Mouse (Mus musculus): ENCODE data around the gene Nutm1.
A peak's percentile ranks its signal among the peaks of the same experiment; 100 is the strongest.

Nutm1 gene

DNA sequence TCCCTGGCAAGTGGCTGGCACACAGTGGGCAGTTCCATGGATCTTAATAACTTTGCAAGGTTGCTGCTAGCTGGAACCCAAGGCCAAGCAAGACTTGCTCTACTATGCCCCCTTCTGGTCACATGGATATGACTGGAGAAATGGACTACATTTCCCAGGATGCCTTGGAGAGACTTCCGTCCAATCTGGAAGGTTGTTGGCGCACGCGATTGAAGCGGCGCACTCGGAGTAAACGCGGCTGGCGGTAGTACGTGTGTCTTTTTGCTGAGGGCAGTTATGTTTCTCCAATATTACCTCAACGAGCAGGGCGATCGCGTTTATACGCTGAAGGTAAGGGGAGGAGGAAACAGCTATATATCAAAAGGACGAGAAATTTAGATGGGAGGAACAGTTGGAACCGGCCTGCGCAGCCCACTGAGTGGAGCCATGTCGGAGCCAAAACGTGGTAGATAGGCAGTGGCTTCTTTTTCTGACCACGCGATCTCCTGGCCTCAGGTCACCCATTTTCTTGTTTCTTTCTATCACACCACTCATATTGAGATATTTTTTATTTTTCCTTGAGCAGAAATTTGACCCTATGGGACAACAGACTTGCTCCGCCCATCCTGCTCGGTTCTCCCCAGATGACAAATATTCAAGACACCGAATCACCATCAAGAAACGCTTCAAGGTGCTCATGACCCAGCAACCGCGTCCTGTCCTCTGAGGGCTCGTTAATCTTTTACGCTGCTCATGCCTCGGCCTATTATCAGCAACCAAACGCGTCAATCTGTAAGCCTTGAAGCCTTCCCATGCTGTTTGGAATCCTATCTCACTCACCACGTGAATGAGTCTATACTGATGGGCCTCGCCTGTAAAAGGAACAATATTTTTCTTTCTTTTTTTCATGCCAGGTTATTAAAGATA, 2.9 kb upstream of the Nutm1 start, which contains the start of gene Nop10:
Gene Nop10, plus strand, starts transcription at position 179 of the 906 bp plus-strand sequence.
- peak; percentile 68 to 71 for DNase-seq (ENCODE audit: low spot score in 2 of 2)

DNA sequence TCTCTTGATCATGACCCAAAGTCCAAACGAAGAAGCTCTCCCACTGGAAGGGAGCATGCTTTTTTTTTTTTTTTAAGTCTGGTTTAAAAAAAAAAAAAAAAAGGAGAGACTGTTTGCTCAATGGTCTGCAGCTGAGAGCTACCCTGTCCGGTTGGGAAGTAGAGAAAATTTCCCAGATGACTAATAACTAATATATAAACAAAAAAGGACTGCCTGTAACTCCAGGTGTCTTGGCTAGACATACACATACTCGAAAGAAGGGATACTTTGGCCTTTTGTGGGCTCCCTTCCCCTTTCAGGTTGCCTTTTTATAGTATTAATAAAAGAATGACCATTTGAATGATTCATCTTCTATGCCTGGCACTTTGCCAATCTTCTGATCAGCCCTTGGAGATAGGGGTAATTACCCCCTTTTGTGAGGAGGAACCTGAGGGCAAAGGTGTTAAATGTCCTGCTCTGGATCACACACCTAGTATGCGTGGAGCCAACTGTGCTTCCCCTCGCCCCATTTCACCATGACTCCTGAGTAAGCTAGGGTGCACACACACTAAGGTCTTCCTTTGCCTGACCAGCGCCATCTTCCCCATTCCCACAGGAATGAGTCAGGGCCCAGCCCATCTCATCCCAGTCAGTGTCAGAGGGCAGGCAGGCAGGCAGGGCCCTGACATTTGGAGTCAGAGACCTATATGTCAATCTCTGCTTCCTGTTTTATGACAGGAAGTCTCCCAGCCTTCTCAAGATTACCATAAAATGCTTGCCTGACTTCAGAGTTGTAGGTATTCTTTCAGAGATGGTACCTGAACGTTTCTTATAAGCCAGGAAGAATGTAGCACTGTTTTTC, 4.2 kb downstream of the Nutm1 start:
- no peak for DNase-seq (ENCODE audit: low spot score in 2 of 2)

DNA sequence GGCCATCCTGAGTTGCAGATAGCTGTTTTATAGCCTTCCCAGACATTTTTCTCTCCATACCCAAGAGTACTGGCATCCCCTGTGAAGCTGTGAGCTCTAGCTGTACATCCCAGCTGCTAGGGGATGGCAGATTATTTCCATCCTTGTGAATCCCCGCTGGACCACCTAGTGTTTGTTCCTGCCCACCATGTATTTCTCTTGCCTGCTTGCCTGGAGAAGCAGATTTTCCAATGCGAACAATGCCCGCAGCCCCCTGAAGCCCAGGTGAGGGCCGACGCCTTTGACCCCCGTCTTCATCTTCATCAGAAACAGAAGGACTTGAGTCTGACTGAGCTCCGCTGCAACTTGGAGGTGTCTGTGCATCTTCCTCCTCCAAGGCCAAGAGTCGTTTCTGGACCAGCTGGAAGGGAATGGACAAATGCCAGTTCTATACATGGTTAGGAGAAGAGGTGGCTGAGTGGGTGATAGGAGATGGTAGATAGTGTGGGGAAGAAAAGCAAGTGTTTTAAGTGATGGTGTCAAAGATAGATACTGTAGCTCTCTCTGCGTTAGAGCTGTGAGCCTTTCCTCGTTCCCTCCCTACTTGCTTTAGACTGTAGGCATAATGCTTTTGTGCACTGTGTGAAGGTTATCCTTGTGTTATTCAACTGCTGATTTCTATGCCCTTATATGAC, 9.2 kb downstream of the Nutm1 start:
- DNase-seq (ENCODE audit: low spot score in 2 of 2), result no peak

DNA sequence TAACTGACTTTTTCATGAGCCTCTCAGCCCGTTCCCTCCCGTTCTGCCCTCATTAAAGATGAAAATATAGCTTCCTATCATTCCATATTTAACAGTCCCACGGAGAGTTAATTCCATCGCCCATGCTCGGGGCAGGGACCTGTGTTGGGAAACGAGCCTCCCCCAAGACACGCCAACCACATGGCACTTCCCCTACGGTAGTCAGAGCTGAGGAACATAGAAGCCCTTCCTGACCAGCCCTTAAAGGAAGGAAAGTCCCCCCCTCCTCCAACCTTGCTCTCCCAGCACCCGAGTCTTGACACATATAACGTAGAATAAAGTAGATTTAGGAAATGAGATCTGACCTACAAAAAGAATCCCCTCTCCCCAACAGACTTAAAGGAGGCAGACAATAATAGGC, 11.8 kb downstream of the Nutm1 start:
- DNase-seq (ENCODE audit: low spot score in 2 of 2), result no peak

DNA sequence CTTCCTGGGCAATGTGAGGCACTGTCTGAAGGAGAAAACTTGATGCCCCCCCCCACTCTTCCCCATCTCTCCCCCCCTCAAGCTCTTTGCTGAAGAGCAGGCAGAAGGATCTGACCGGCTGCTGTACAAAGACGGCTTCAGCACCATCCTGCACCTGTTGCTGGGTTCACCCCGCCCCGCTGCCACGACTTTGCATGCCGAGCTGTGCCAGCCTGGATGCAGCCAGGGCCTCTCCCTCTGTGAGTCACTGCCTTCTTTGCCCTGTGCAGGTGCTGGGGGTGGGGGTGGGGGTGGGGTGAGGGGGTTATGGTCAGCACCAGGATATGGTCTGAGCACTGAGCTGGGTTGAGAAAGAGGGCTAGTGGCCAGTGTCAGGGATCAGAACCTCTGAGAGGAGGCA, 12.9 kb downstream of the Nutm1 start:
- no peak for DNase-seq (ENCODE audit: low spot score in 2 of 2)

DNA sequence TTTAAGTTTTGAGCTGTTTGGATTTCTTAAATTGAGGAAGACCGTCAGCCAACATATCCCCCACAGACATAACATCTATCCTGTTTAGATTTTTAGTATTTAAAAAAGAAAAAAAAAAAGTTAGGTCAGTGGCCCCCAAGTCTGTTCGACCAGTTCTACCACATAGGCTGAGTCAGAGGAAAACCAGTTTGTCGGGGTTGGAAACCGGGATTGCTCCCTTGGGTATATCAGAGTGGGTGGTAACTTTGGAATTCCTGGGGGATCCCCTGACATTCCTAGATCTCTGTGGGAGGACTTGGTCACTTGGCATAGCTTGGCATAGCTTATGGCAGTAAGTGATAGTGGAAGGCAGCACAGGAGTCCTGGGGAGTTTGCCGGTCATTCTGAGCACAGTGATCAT, 13.8 kb downstream of the Nutm1 start:
- no peak for DNase-seq (ENCODE audit: low spot score in 2 of 2)

DNA sequence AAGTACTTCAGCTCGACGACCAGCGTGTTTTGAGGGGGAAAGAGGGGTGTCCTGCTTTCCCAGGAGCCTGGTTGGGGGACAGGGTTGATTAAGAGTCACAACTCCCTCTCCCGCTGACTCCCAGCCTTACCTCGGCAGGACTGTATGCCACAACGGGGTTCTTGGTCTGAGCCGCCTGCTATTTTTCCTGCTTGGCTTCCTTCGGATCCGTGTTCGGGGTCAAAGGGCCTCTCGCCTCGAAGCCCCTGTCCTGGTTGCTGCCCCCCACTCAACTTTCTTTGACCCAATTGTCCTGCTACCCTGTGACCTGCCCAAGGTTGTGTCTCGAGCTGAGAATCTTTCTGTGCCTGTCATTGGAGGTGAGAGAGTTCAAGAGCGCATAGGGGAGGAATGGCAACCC, 17.3 kb downstream of the Nutm1 start:
- DNase-seq (ENCODE audit: low spot score in 2 of 2), result no peak

DNA sequence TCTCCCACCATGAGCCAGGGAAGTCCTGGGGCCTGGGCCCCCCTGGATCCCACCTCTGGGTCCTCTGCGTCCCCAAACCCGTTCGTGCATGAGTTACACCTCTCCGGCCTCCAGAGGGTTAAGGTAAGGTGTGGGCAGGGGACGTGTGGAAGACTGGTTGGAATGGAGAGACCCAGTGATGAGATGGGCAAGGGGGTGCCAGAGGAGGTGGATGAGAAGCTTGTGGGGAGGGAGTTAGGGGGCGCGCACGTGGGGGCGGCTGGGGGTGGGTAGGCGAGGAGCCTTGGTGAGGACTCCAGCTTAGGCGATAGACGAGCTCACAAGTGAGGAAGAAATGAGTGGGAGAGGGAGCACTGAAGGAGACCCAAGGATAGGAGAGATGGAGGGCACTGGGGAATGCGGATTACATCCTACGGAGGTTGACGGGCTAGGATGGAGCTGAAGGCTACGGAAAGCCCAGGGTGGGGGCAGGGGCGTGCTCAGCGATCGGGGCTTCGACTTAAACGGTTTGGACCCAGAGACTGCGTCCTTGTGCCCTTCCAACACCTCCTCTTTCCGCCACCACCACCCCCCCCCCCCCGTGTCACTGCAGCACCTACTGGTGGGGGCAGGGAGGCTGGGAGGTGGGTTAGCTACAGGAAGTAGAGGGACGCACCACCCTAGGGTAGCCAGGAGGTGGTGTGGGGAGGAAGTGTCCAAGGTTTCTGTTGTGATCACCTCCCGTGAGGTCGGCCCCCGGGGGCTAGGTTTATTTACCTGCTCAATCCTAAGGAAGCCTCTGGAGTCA, 19.0 kb downstream of the Nutm1 start:
- DNase-seq (ENCODE audit: low spot score in 2 of 2), result no peak

DNA sequence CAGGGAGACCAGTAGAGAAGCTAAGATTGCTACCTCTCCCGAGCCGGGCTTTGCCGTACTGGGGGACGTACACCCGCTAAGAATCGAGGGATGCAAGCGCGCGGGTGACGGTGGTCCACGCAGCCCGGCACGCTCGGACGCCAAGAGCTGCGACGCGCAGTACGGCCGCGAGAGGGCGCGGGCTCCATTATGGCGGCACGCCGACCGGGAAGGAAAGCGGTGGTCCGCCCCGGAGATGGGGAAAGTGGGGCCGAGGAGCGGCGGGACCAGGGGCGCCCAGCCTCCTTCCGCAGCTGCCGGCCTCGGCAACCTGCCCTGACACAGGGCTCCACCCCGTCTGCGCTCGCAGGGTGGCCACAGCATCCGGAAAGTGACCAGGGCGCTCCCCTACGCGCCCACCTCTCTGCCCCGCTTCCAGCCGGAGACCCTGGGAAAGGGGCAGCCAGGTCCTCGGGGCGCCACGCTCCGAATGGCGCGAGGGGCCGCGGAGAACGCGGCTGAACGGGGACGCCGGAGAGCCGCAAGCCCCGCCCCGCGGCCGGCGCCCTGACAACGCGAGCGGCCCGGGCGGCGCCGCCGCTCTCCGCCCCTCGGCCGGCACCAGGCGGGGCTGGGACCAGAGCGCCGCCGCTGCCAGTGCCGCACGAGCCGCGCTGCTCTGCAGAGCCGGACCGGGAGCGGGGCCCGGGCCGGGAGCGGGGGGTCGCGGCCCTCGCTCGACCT, 19.7 kb downstream of the Nutm1 start, which contains the start of gene Lpcat4:
Gene Lpcat4, plus strand, starts transcription at position 257 of the 723 bp plus-strand sequence.
- peak; percentile 84 to 93 for DNase-seq (ENCODE audit: low spot score in 2 of 2)

DNA sequence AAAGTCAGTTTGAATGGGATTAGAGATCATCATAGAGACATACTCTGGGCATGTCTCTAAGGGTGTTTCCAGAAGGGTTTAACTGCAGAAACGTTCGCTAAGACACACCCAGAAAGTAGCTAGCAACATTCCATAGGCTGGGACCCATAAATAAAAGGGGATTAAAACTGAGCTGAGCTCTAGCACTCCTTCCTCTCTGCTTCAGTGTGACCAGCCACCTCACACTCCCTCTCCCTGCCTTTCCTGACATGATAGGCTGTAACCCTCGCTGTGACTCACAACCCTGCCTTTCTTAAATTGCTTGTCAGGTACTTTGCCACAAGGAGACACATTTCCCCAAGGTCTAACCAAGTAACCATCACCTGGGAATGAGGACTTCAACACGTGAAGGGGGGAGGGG, 21.1 kb downstream of the Nutm1 start:
- no peak for DNase-seq (ENCODE audit: low spot score in 2 of 2)

DNA sequence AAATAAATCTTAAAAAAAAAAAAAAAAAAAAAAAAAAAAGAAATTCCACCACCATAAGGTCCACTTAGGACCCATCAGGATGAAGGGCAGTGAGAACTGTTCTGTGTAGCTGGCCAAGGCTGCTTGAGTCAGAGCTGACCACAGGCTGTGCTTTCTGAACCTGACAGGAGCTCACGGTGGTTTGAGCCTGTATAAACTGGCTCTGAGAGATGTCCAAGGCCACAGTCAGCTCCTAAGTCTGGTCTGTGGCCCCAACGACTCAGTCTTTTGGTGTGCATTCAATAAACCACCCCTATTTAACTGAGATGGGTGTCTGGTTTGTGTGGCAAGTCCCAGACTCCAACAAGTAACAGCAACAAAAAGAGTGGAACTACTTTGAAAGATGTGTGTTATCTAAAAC, 22.5 kb downstream of the Nutm1 start:
- DNase-seq (ENCODE audit: low spot score in 2 of 2), result no peak

DNA sequence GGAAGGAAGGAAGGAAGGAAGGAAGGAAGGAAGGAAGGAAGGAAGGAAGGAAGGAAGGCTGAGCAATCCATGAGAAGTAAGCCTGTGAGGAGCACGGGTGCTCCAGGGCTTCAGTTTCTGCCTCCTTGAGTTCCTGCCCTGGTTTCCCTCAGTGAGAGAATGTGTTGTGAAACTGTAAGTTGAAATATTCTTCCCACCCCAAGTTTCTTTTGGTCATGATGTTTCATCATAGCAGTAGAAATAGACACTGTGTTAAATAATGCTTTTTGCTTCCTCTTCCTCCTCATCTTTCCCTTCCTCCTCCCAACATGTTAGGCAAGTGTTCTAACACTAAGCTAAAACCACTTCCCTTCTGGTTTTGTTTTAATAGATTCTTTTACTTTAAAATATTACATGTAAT, 26.5 kb downstream of the Nutm1 start:
- no peak for DNase-seq (ENCODE audit: low spot score in 2 of 2)

DNA sequence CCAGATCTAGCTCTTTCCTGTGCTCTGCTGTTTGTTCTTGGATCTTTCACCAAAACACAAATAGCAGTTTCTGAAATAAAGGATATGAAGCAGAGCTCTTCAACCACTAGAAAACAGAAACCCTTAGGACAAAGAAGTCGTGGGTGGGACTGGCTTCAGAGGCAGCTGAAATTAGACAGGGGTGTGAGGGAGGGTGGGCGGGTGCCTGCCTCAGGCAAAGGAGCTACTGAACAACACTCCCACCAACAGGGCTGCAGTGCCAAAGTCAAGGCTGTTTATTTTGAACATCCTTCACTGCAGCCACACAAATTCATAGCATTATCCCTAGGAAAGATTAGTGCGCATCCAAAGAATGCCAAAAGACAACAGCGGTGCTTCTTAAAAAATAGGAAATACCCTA, 34.7 kb downstream of the Nutm1 start:
- no peak for DNase-seq (ENCODE audit: low spot score in 2 of 2)

DNA sequence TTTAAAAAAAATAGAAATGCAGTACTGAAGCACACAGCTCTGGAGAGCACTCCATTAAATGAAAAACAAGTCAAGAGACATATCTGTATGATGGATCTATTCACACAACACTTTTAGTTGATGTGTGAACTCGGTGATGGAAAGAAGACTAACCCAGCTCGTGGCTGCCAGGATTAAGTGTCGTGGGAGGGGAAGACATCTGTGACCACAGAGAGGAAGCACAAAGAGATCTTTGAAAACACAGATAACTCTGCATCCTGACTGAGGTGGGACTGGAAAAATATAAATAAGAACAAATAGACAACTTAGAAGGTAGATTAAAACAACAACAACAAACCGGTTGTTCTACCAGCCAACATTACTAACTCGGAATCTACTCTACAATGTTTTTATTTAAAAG, 36.5 kb downstream of the Nutm1 start:
- no peak for DNase-seq (ENCODE audit: low spot score in 2 of 2)

DNA sequence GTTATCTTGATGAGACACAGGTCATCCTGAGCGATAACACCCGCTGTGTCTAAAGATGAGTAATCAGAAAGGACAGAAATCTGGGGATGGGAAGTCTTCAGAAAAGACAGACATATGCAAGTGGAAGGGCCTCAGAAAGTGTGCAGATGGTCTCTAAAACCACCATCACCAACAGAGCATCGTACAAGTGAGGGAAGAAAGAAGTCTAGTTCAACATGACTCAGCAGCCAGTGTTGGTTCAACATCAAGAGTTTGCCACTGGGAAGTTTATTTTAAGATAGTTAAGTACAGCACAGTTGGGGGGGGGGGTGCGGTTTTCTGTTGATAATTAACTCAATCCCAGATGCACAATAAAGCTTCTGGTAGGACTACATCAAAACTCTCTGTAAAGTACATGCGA, 38.2 kb downstream of the Nutm1 start:
- no peak for DNase-seq (ENCODE audit: low spot score in 2 of 2)

DNA sequence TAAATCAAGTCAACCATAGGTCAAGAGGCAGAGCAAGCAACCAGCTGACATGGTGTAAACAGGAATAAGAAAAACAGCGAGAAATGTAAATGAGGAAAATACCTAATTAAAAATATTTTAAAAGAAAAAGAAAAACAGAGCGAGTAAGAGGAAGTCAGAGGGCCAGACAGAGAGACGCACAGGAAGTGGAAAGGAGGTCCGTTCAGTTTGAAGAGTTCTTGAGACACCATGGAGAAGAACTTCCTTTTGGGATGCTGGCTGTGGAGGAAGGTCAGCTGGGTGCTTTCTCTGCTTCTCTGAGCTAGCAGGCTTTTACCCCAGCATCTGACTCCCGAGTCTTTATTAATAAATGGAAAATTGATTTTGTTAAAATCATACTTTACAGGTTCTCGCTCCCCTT, 41.5 kb downstream of the Nutm1 start:
- DNase-seq (ENCODE audit: low spot score in 2 of 2), result no peak

DNA sequence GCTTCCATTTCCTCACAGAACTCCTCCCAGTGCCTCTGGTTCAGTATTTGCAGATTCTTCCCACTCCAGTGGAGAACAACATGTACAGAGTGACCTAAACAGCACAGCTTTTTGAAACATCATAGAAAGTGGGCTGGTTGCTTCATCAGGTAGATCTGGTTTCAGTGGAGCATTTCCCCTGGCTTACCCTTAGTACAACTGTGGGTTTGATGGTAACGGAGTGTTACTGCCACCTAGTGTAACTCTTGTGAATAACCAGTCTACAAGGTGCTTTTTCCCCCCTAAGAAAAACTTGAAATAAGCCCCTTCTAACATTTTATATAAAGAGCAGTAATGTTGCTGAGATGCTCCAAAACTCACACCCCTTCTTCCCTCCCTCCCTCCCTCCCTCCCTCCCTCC, 43.1 kb downstream of the Nutm1 start:
- DNase-seq (ENCODE audit: low spot score in 2 of 2), result no peak

DNA sequence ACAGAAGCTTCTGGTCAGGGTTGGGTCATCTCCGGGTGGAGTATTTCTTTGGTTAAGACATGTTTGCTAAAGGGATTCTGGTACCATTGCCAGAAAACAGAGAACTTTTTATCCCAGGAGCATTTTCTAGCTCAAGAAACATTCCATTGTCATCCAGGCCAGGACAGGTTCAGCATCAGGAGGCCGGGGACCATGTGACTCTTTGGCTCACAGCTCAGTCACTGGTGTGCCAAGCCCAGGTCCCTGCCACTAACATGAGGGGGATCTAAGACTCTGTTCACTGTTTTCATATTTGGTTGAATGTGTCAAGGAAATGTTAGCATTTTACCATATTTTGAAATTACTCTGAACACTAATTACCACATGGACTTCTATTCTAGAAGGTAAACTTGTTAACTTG, 48.4 kb downstream of the Nutm1 start:
- DNase-seq (ENCODE audit: low spot score in 2 of 2), result no peak

DNA sequence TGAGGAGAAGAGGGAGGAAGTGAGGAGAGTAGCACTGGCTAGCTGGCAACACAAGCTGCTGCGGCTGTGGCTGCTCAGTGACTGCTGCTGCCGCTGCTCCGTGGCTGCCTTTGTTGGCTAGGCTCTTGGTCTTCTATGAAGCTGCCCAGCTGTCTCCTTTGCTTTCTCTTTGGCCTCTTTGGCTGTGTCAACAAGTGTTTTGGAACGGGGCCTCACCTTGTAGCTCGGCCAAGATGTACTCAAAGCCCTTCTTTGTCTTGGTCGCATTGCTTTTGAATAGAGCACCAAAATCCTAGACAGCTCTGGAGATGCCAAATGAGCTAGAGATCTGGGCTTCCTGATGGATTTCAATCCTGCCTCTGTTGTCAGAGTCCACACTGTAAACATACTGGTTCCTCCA, 48.9 kb downstream of the Nutm1 start:
- DNase-seq (ENCODE audit: low spot score in 2 of 2), result peak in 1 of 2 experiments; percentile 26

DNA sequence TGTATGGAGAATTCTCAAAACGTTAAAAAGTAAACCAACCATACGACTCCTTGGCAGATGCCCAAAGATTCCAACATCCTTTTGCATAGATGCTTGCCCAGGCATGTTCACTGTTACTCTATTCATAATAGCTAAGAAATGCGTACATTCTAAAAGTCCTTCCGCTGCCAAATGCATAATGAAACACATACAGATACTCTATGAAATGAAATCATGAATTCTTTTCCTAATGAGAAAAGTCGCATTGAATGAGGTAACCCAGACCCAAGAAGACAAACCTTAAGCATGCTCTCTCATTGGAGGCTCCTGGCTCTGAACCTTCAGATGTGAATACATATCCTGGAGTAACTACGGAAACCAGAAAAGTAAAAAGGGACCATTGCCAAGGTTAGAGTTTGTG, 56.0 kb downstream of the Nutm1 start:
- DNase-seq (ENCODE audit: low spot score in 2 of 2), result no peak
